Mouse (Mus musculus): ENCODE measurements around the gene 4921536K21Rik. TPM values are rescaled to one million over a fixed set of nuclear protein-coding genes. Genes with fewer than 3 reads are reported as not detected.

4921536K21Rik gene
- polyA plus RNA-seq, 1 experiment from 2014 or later: not detected

GRCm38 (mm10) chr11:3862661-3863453, 32.0 kb downstream of the 4921536K21Rik start:
- H3K4me2 ChIP-seq (ENCODE audit: low read length): peak overlapping the region; percentile 90
- peak overlapping the region; percentile 65 for H3K9ac ChIP-seq (ENCODE audit: low read length)
- H3K27me3 ChIP-seq (ENCODE audit: control insufficient read depth, insufficient read depth, low read length): peaks cover 26% of the 10 kb centered on the region
- no peak overlapping the region for H3K27ac ChIP-seq (replicated peaks in 1 of 2; ENCODE audit: control insufficient read depth in 1 of 2, insufficient read depth in 1 of 2, low read depth in 2 of 2, low read length in 2 of 2)
- peaks cover 7 to 10% of the 10 kb centered on the region in 2 experiments; a peak in 3 of 4 replicates for H3K4me1 ChIP-seq (ENCODE audit: control insufficient read depth in 2 of 2, insufficient read depth in 2 of 2, low read length in 2 of 2)
- ATAC-seq (ENCODE audit: insufficient number of reproducible peaks, insufficient read depth, low FRiP score, low read depth): 0 out of 2 replicates have a peak, but pooled peaks have one; percentile 6
- no peaks in the 10 kb centered on the region for H3K36me3 ChIP-seq (ENCODE audit: control insufficient read depth, insufficient read depth, low read length)
- no peaks in the 10 kb centered on the region for H3K9me3 ChIP-seq (ENCODE audit: control insufficient read depth, low read length)
- WGBS: 64% methylated on average over 19 of the region's 19 CpGs
- H3K4me3 ChIP-seq (ENCODE audit: control insufficient read depth in 1 of 2, insufficient read depth in 1 of 2, low read depth in 1 of 2, low read length in 2 of 2): peak overlapping the region in 1 of 2 experiments; percentile 49; a peak in 3 of 4 replicates

GRCm38 (mm10) chr11:3860361-3860760, 34.5 kb downstream of the 4921536K21Rik start:
- Histone ChIP-seq H3K36me3 (ENCODE audit: control insufficient read depth, insufficient read depth, low read length) (no peaks in the 10 kb centered on the region), H3K4me2 (ENCODE audit: low read length) (no peak overlapping the region), H3K27ac (replicated peaks in 1 of 2; ENCODE audit: control insufficient read depth in 1 of 2, insufficient read depth in 1 of 2, low read depth in 2 of 2, low read length in 2 of 2) (no peak overlapping the region), H3K4me1 (ENCODE audit: control insufficient read depth in 2 of 2, insufficient read depth in 2 of 2, low read length in 2 of 2) (peaks cover 7 to 10% of the 10 kb centered on the region in 2 experiments; a peak in 3 of 4 replicates), H3K27me3 (ENCODE audit: control insufficient read depth, insufficient read depth, low read length) (peaks cover 25% of the 10 kb centered on the region), H3K4me3 (ENCODE audit: control insufficient read depth in 1 of 2, insufficient read depth in 1 of 2, low read depth in 1 of 2, low read length in 2 of 2) (no peak overlapping the region), H3K9me3 (ENCODE audit: control insufficient read depth, low read length) (no peaks in the 10 kb centered on the region), H3K9ac (ENCODE audit: low read length) (no peak overlapping the region)
- no peak for ATAC-seq (ENCODE audit: insufficient number of reproducible peaks, insufficient read depth, low FRiP score, low read depth)
- WGBS: 68% methylated on average over 4 of the region's 4 CpGs

GRCm38 (mm10) chr11:3859778-3860177, 35.1 kb downstream of the 4921536K21Rik start:
- Histone ChIP-seq H3K27me3 (ENCODE audit: control insufficient read depth, insufficient read depth, low read length) (peaks cover 22% of the 10 kb centered on the region), H3K9me3 (ENCODE audit: control insufficient read depth, low read length) (0 out of 2 replicates have a peak, but pooled peaks cover 3% of the 10 kb centered on the region), H3K27ac (replicated peaks in 1 of 2; ENCODE audit: control insufficient read depth in 1 of 2, insufficient read depth in 1 of 2, low read depth in 2 of 2, low read length in 2 of 2) (no peak overlapping the region), H3K4me3 (ENCODE audit: control insufficient read depth in 1 of 2, insufficient read depth in 1 of 2, low read depth in 1 of 2, low read length in 2 of 2) (no peak overlapping the region), H3K4me2 (ENCODE audit: low read length) (no peak overlapping the region), H3K36me3 (ENCODE audit: control insufficient read depth, insufficient read depth, low read length) (no peaks in the 10 kb centered on the region), H3K4me1 (ENCODE audit: control insufficient read depth in 2 of 2, insufficient read depth in 2 of 2, low read length in 2 of 2) (peaks cover 7 to 10% of the 10 kb centered on the region in 2 experiments; a peak in 3 of 4 replicates), H3K9ac (ENCODE audit: low read length) (no peak overlapping the region)
- ATAC-seq (ENCODE audit: insufficient number of reproducible peaks, insufficient read depth, low FRiP score, low read depth): no peak
- WGBS: 90% methylated on average over 4 of the region's 4 CpGs

- Histone ChIP-seq H3K4me2 (ENCODE audit: low read length) (no peak overlapping the region), H3K27me3 (ENCODE audit: control insufficient read depth, insufficient read depth, low read length) (peaks cover 11% of the 10 kb centered on the region), H3K9me3 (ENCODE audit: control insufficient read depth, low read length) (0 out of 2 replicates have a peak, but pooled peaks cover 4% of the 10 kb centered on the region), H3K4me3 (ENCODE audit: control insufficient read depth in 1 of 2, insufficient read depth in 1 of 2, low read depth in 1 of 2, low read length in 2 of 2) (no peak overlapping the region), H3K9ac (ENCODE audit: low read length) (no peak overlapping the region), H3K27ac (replicated peaks in 1 of 2; ENCODE audit: control insufficient read depth in 1 of 2, insufficient read depth in 1 of 2, low read depth in 2 of 2, low read length in 2 of 2) (no peak overlapping the region), H3K4me1 (ENCODE audit: control insufficient read depth in 2 of 2, insufficient read depth in 2 of 2, low read length in 2 of 2) (peaks cover 8 to 9% of the 10 kb centered on the region in 2 experiments; a peak in 3 of 4 replicates), H3K36me3 (ENCODE audit: control insufficient read depth, insufficient read depth, low read length) (no peaks in the 10 kb centered on the region)
- 63% methylated on average over 5 of the region's 5 CpGs for WGBS
- ATAC-seq (ENCODE audit: insufficient number of reproducible peaks, insufficient read depth, low FRiP score, low read depth): no peak
Measured at GRCm38 (mm10) chr11:3857902-3858301, 37.0 kb downstream of the 4921536K21Rik start.

- Histone ChIP-seq H3K9ac (ENCODE audit: low read length) (no peak overlapping the region), H3K36me3 (ENCODE audit: control insufficient read depth, insufficient read depth, low read length) (no peaks in the 10 kb centered on the region), H3K9me3 (ENCODE audit: control insufficient read depth, low read length) (0 out of 2 replicates have a peak, but pooled peaks cover 4% of the 10 kb centered on the region), H3K27ac (replicated peaks in 1 of 2; ENCODE audit: control insufficient read depth in 1 of 2, insufficient read depth in 1 of 2, low read depth in 2 of 2, low read length in 2 of 2) (no peak overlapping the region), H3K4me2 (ENCODE audit: low read length) (no peak overlapping the region), H3K27me3 (ENCODE audit: control insufficient read depth, insufficient read depth, low read length) (no peaks in the 10 kb centered on the region), H3K4me1 (ENCODE audit: control insufficient read depth in 2 of 2, insufficient read depth in 2 of 2, low read length in 2 of 2) (peaks cover 7% of the 10 kb centered on the region in 2 experiments; a peak in 3 of 4 replicates), H3K4me3 (ENCODE audit: control insufficient read depth in 1 of 2, insufficient read depth in 1 of 2, low read depth in 1 of 2, low read length in 2 of 2) (no peak overlapping the region)
- ATAC-seq (ENCODE audit: insufficient number of reproducible peaks, insufficient read depth, low FRiP score, low read depth): no peak
- 85% methylated on average over 5 of the region's 5 CpGs for WGBS
Measured at GRCm38 (mm10) chr11:3855846-3856245, 39.1 kb downstream of the 4921536K21Rik start.

GRCm38 (mm10) chr11:3854156-3854555, 40.7 kb downstream of the 4921536K21Rik start:
- H3K4me1 ChIP-seq (ENCODE audit: control insufficient read depth in 2 of 2, insufficient read depth in 2 of 2, low read length in 2 of 2): peaks cover 7% of the 10 kb centered on the region in 2 experiments; a peak in 3 of 4 replicates
- no peak overlapping the region for H3K4me2 ChIP-seq (ENCODE audit: low read length)
- no peak overlapping the region for H3K4me3 ChIP-seq (ENCODE audit: control insufficient read depth in 1 of 2, insufficient read depth in 1 of 2, low read depth in 1 of 2, low read length in 2 of 2)
- 0 out of 4 replicates have a peak overlapping the region, but pooled peaks of 1 of the 2 experiments have one; percentile 22 for H3K27ac ChIP-seq (replicated peaks in 1 of 2; ENCODE audit: control insufficient read depth in 1 of 2, insufficient read depth in 1 of 2, low read depth in 2 of 2, low read length in 2 of 2)
- no peaks in the 10 kb centered on the region for H3K36me3 ChIP-seq (ENCODE audit: control insufficient read depth, insufficient read depth, low read length)
- no peaks in the 10 kb centered on the region for H3K27me3 ChIP-seq (ENCODE audit: control insufficient read depth, insufficient read depth, low read length)
- whole genome bisulfite sequencing: 84% methylated on average over 3 of the region's 3 CpGs
- no peak for ATAC-seq (ENCODE audit: insufficient number of reproducible peaks, insufficient read depth, low FRiP score, low read depth)
- no peak overlapping the region for H3K9ac ChIP-seq (ENCODE audit: low read length)
- 0 out of 2 replicates have a peak, but pooled peaks cover 4% of the 10 kb centered on the region for H3K9me3 ChIP-seq (ENCODE audit: control insufficient read depth, low read length)

GRCm38 (mm10) chr11:3853481-3854034, 41.3 kb downstream of the 4921536K21Rik start:
- H3K9ac ChIP-seq (ENCODE audit: low read length): no peak overlapping the region
- H3K27me3 ChIP-seq (ENCODE audit: control insufficient read depth, insufficient read depth, low read length): no peaks in the 10 kb centered on the region
- H3K9me3 ChIP-seq (ENCODE audit: control insufficient read depth, low read length): 0 out of 2 replicates have a peak, but pooled peaks cover 4% of the 10 kb centered on the region
- no peak overlapping the region for H3K4me2 ChIP-seq (ENCODE audit: low read length)
- no peak overlapping the region for H3K4me3 ChIP-seq (ENCODE audit: control insufficient read depth in 1 of 2, insufficient read depth in 1 of 2, low read depth in 1 of 2, low read length in 2 of 2)
- peak overlapping the region in 1 of 2 experiments; percentile 47; a peak in 2 of 4 replicates for H3K27ac ChIP-seq (replicated peaks in 1 of 2; ENCODE audit: control insufficient read depth in 1 of 2, insufficient read depth in 1 of 2, low read depth in 2 of 2, low read length in 2 of 2)
- H3K4me1 ChIP-seq (ENCODE audit: control insufficient read depth in 2 of 2, insufficient read depth in 2 of 2, low read length in 2 of 2): peaks cover 7% of the 10 kb centered on the region in 2 experiments; a peak in 3 of 4 replicates
- peak; percentile 71 for ATAC-seq (ENCODE audit: insufficient number of reproducible peaks, insufficient read depth, low FRiP score, low read depth)
- H3K36me3 ChIP-seq (ENCODE audit: control insufficient read depth, insufficient read depth, low read length): no peaks in the 10 kb centered on the region
- 40% methylated on average over 5 of the region's 5 CpGs for WGBS

Measured in heart, embryonic 14.5 days (tissue).